Mouse (Mus musculus): ENCODE measurements around the gene Tsnax. TPM values are rescaled to one million over a fixed set of nuclear protein-coding genes. Genes with fewer than 3 reads are reported as not detected.
A peak's percentile ranks its signal among the peaks of the same experiment; 100 is the strongest.

Tsnax gene
- 47.4 and 48.3 TPM in 2 replicates for polyA plus RNA-seq (2015; fragmentation: Nextera tagmentation; extraction: Ambion mirVana)

DNA sequence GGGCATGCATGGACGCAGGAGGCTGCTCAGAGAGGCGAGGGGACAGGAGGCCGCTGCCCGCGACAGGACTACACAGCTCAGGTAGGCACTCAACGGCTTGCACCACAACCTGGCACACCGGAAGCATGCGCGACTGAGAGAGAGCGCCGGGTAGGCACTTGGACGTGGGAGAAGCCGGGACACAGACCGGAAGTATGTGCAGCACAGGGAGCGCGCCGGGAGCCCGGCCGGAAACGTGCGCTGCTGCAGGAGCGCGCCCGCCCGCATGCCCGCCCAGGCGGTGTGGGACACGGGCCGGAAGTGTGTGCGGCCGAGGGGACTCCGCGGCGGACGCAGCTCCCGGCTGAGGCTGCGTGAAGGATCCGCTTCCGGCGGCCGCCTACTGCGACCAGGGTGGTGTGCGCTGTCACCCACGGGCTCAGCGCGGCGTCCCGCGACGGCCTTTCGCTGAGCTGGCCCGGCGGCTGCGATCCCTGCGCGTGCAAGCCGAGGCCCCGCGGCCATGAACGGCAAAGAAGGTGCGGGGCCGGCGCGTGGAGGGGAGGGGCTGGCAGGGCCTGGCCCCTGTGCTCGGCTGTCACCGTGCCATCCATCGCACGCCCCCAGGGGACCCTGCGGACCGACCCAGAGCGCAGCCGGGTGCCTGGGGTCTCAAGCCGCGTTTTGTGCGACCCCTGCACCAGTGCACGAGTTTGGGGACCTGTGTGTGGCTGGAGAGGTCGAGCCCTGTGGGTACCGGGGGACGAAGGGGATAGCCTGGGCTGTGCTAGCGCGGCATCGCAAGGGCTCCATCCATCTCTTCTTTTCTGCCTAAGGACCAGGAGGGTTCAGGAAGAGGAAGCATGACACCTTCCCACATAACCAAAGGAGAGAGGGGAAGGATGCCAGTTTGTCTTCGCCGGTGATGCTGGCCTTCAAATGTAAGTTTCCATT is at the start of gene Tsnax:
Tsnax (plus strand) TSS at position 303 of the 933 bp plus-strand sequence.
- Histone ChIP-seq H3K36me3 (ENCODE audit: control insufficient read depth, insufficient read depth) (peaks cover 25% of the 10 kb centered on the region), H3K27me3 (replicated peaks; ENCODE audit: control insufficient read depth, insufficient read depth, low read length) (no peaks in the 10 kb centered on the region), H3K4me2 (replicated peaks; ENCODE audit: low read depth) (peak within 1 kb of the TSS; percentile 88), H3K9ac (ENCODE audit: low read depth, low read length) (peak within 1 kb of the TSS; percentile 92), H3K9me3 (ENCODE audit: control insufficient read depth) (no peaks in the 10 kb centered on the region), H3K27ac (ENCODE audit: low read depth, low read length) (peak within 1 kb of the TSS; percentile 65), H3K4me3 (ENCODE audit: low read depth, low read length) (peak within 1 kb of the TSS; percentile 95), H3K4me1 (replicated peaks; ENCODE audit: control insufficient read depth, insufficient read depth, low read length) (no peaks in the 10 kb centered on the region)
- peak; percentile 98 for ATAC-seq
- WGBS: 2% methylated on average over 83 of the region's 84 CpGs
- peak; percentile 33; the same call in 1 of the 2 replicates for TF ChIP-seq CTCF (IDR thresholded peaks at IDR 0.05; ENCODE audit: low read depth)

DNA sequence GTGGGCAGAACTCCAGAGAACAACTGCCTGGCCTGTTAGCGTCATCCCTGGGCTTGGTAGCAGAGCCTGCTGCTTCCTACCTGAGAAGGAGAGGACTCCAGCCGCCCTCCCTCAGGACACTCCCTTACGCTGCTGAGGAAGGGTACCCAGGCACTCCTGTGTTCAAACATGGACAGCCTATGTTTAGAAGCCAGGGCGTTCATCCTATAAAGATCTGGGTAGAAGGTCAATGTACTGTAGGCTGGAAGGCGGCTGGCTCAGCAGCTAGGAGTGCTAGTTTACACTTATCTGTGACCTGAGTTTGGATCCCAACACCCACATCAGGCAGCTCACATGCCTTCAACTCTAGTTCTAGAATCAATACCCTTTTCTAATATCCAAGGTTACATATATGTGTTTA is 49.6 kb upstream of the Tsnax start:
- H3K4me3 ChIP-seq (ENCODE audit: low read depth, low read length): no peak overlapping the region
- 66% methylated on average over 5 of the region's 5 CpGs for WGBS

DNA sequence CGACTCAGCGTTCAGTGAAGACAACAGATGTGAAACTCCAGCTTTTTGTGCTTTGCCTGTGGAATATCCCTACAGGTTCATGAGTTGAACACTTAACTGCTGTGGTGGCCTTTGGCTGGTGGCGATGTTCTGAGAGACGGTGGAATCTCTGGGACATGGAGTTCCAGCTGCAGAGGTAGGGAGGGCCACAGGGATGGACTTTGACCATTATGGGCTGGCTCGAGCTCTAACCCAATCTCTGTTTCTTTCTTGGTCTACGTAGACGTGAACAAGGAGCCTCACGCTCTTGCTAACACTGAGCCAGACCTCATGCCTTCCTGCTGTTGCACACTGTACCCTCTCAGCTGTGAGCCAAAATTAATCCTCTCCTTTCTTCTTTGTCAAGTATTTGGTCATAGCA is 47.8 kb upstream of the Tsnax start:
- H3K27me3 ChIP-seq (replicated peaks; ENCODE audit: control insufficient read depth, insufficient read depth, low read length): no peaks in the 10 kb centered on the region
- no peak overlapping the region for H3K27ac ChIP-seq (ENCODE audit: low read depth, low read length)
- H3K9me3 ChIP-seq (ENCODE audit: control insufficient read depth): no peaks in the 10 kb centered on the region
- H3K4me3 ChIP-seq (ENCODE audit: low read depth, low read length): no peak overlapping the region
- WGBS: 67% methylated on average over 8 of the region's 8 CpGs
- no peak for TF ChIP-seq CTCF (IDR thresholded peaks at IDR 0.05; ENCODE audit: low read depth)
- H3K9ac ChIP-seq (ENCODE audit: low read depth, low read length): no peak overlapping the region
- no peak overlapping the region for H3K4me2 ChIP-seq (replicated peaks; ENCODE audit: low read depth)
- H3K36me3 ChIP-seq (ENCODE audit: control insufficient read depth, insufficient read depth): no peaks in the 10 kb centered on the region
- H3K4me1 ChIP-seq (replicated peaks; ENCODE audit: control insufficient read depth, insufficient read depth, low read length): peaks cover 6% of the 10 kb centered on the region; the same call in 1 of the 2 replicates
- peak; percentile 79 for ATAC-seq

More for the DNA sequence above, 49.6 kb upstream of the Tsnax start:
- no peak for TF ChIP-seq CTCF (IDR thresholded peaks at IDR 0.05; ENCODE audit: low read depth)
- H3K9ac ChIP-seq (ENCODE audit: low read depth, low read length): no peak overlapping the region
- H3K27me3 ChIP-seq (replicated peaks; ENCODE audit: control insufficient read depth, insufficient read depth, low read length): no peaks in the 10 kb centered on the region
- H3K4me1 ChIP-seq (replicated peaks; ENCODE audit: control insufficient read depth, insufficient read depth, low read length): peaks cover 7% of the 10 kb centered on the region; the same call in 1 of the 2 replicates
- H3K36me3 ChIP-seq (ENCODE audit: control insufficient read depth, insufficient read depth): no peaks in the 10 kb centered on the region
- H3K9me3 ChIP-seq (ENCODE audit: control insufficient read depth): no peaks in the 10 kb centered on the region
- H3K27ac ChIP-seq (ENCODE audit: low read depth, low read length): peak overlapping the region; percentile 10; the same call in 1 of the 2 replicates
- 0 out of 2 replicates have a peak, but pooled peaks have one; percentile 34 for ATAC-seq
- H3K4me2 ChIP-seq (replicated peaks; ENCODE audit: low read depth): no peak overlapping the region

DNA sequence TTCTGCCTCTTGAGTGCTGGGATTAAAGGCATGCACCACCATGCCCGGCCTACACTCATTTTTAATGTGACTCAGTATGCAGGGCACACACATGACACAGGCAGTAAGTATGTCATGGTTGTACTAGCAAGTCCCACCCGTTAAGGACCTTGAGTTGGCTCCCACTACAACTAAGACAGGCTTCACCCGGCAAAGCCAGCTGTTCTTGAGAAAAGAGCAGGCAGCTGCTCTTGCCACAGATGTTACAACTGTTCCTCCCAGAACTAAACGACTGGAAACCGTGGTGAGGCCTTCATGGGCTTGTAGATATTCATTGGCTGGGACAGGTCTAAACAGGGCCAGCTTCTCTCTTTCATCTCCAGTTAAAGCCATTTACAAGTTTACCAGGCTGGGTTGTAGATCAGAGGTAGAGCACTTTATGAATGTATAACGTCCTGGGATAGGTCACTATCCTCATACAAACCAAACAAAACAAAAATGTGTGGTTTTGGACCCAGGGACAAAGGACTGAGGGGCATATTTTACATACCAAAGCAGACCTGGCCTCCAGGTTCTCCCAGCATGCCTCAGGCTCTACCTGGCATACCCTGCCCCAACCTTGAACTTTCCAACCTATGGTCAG is 42.4 kb upstream of the Tsnax start:
- no peak overlapping the region for H3K9ac ChIP-seq (ENCODE audit: low read depth, low read length)
- no peaks in the 10 kb centered on the region for H3K9me3 ChIP-seq (ENCODE audit: control insufficient read depth)
- no peak for ATAC-seq
- no peaks in the 10 kb centered on the region for H3K27me3 ChIP-seq (replicated peaks; ENCODE audit: control insufficient read depth, insufficient read depth, low read length)
- H3K4me2 ChIP-seq (replicated peaks; ENCODE audit: low read depth): no peak overlapping the region
- no peak for TF ChIP-seq CTCF (IDR thresholded peaks at IDR 0.05; ENCODE audit: low read depth)
- no peak overlapping the region for H3K4me3 ChIP-seq (ENCODE audit: low read depth, low read length)
- H3K27ac ChIP-seq (ENCODE audit: low read depth, low read length): no peak overlapping the region
- no peaks in the 10 kb centered on the region for H3K36me3 ChIP-seq (ENCODE audit: control insufficient read depth, insufficient read depth)
- H3K4me1 ChIP-seq (replicated peaks; ENCODE audit: control insufficient read depth, insufficient read depth, low read length): no peaks in the 10 kb centered on the region
- WGBS: 51% methylated on average over 6 of the region's 6 CpGs

DNA sequence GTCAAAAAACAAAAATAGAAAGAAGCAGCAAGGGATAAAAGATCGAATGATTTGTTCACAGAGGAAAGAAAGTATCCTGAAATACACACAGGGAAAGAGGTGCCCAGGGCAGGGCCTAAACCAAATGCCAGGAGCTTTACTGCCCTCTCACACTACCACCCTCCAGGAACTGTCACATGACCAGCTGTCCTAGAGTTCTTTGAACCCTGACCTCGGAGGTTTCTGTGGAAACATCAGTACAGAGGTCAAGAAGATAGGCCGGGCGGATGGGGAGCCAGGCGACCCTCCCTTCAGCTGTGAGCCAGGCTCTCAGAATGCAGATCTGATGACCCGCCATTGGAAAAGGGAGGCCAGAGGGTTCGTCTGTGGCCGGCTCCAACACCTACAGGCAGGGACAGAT is 39.6 kb upstream of the Tsnax start:
- Histone ChIP-seq H3K27me3 (replicated peaks; ENCODE audit: control insufficient read depth, insufficient read depth, low read length) (no peaks in the 10 kb centered on the region), H3K9me3 (ENCODE audit: control insufficient read depth) (no peaks in the 10 kb centered on the region), H3K27ac (ENCODE audit: low read depth, low read length) (no peak overlapping the region), H3K4me2 (replicated peaks; ENCODE audit: low read depth) (no peak overlapping the region), H3K36me3 (ENCODE audit: control insufficient read depth, insufficient read depth) (no peaks in the 10 kb centered on the region), H3K4me1 (replicated peaks; ENCODE audit: control insufficient read depth, insufficient read depth, low read length) (no peaks in the 10 kb centered on the region), H3K4me3 (ENCODE audit: low read depth, low read length) (no peak overlapping the region), H3K9ac (ENCODE audit: low read depth, low read length) (no peak overlapping the region)
- no peak for TF ChIP-seq CTCF (IDR thresholded peaks at IDR 0.05; ENCODE audit: low read depth)
- 57% methylated on average over 8 of the region's 8 CpGs for WGBS
- no peak for ATAC-seq

DNA sequence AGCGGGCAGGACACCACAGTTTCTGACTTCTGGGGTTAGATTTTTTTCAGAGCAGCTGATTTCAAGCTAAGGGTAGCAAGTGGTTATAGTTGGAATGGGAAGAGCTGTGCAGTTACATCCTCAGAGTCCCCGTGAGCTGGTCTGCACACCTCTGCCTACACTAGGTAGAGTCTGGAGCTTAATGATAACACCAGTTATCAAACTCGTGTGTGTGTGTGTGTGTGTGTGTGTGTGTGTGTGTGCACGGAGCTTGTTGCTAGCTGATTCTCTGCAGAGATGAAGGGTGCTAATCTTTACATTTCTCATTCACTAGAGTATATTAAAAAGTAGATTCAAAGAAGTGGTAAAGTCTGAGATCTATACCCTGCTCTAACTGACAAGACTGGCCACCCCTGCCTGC is 38.5 kb upstream of the Tsnax start:
- Histone ChIP-seq H3K9me3 (ENCODE audit: control insufficient read depth) (no peaks in the 10 kb centered on the region), H3K27ac (ENCODE audit: low read depth, low read length) (no peak overlapping the region), H3K9ac (ENCODE audit: low read depth, low read length) (no peak overlapping the region), H3K4me2 (replicated peaks; ENCODE audit: low read depth) (no peak overlapping the region), H3K27me3 (replicated peaks; ENCODE audit: control insufficient read depth, insufficient read depth, low read length) (no peaks in the 10 kb centered on the region), H3K36me3 (ENCODE audit: control insufficient read depth, insufficient read depth) (no peaks in the 10 kb centered on the region), H3K4me3 (ENCODE audit: low read depth, low read length) (no peak overlapping the region), H3K4me1 (replicated peaks; ENCODE audit: control insufficient read depth, insufficient read depth, low read length) (no peaks in the 10 kb centered on the region)
- WGBS: 57% methylated on average over 4 of the region's 4 CpGs
- TF ChIP-seq CTCF (IDR thresholded peaks at IDR 0.05; ENCODE audit: low read depth): no peak
- ATAC-seq: no peak

Measured in intestine, postnatal 0 days (tissue).